Mouse (Mus musculus) kidney, adult 9 months (tissue): ENCODE data around the gene Pank2.
"Not testable (repeated sequence)": the region's sequence is repeated elsewhere in the genome, so short reads cannot be mapped to it uniquely, and the experiment has no call there.

Experiments used
- DNase-seq: peaks from one replicate; pipeline ENCODE4 v3.0.0; 2022

The Pank2 gene

DNA sequence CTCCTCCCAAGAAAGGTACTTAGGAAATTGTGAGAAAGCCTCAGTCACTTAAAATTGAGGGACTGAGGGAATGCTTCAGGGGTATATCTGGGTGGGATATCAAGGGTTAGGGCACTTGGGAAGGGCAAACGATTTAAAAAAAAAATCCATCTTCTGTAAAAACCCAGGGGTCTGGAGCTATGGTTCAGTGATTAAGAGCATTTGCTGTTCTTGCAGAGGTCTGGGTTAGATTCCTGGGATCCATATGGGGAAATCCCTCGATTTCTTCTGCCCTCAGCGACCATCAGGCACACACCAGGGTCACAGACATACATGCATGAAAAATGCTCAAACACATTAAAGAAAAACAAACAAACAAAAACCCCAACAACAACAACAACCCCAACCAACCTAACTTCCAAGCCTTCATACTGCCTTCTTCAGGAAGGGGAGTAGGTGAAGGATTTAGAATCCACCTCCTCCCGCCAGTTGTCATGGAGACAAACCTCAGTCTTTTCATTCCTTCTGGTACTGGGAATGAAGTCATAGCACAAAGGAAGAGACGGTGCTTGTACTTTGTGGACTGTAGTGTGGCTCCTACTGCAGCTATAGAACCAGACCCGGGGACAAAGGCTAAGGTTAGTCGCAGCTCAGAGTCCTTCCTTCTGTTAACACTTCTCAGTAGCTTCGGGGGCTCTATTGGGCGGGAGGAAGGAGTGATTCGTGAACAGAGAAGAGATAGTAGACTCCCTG, 648 bp upstream of the Pank2 start:
- DNase-seq, result no peak

DNA sequence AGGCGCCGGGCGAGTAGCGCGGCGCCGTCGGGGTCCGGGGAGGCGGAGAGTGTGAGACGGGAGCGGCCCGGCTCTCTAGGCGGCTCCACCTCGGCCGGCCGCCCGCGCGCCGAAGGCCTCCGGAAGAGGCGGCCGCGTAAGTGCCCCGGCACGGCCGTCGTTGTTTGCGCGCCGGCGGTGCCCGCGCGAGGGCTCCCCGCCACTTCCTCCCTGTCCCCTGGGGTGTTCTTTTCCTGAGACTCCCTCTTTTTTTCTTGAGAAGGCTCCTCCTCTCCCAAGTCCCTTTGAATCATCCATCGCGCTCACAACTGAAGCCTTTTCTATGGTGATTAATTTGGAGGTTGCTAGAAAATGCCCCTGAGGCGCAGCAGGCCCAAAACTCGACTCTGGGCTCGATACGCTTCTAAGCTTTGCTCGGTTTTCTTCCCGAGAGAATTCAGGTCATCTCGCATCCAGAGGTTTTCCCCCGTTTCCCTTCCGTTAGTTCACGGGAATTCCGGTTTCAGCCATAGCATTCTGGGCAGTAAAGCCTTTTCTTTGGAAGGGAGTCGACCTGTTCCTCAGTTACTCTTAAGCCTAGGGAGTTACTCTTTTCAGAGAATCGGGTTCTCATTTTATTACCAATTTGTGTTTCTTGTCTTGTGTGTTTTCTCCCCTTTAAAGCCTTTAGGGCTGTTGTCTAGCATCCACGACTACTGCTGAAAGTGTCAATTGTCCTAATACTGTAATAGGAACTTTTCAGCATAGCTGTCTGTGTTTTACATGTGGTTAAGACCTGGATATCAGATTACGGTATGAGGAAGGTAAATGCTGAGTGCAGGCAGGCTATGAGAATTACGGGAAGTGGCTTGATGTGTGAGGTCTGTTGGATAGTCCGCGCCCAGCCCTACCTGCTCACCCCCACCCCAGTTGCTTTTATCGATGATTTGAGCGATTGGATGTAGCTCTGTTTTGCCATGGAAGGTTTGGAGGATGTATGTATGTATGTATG, 680 bp downstream of the Pank2 start:
- peak; percentile 19 for DNase-seq

DNA sequence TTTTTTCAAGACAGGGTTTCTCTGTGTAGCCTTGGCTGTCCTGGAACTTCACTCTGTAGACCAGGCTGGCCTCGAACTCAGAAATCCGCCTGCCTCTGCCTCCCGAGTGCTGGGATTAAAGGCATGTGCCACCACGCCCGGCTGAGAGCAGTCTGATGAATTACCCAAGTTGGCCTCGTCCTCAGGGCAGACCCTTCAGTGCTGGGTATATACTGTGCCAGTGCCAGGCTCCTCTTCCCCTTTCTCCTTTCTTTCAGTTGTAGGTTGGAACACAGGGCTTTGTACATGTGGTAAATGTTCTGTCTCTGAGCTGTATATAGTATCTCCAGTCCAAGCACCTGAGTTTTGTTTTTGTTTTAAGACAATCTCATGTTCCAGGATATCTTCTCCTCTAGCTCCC, 1.7 kb downstream of the Pank2 start:
- no peak for DNase-seq

DNA sequence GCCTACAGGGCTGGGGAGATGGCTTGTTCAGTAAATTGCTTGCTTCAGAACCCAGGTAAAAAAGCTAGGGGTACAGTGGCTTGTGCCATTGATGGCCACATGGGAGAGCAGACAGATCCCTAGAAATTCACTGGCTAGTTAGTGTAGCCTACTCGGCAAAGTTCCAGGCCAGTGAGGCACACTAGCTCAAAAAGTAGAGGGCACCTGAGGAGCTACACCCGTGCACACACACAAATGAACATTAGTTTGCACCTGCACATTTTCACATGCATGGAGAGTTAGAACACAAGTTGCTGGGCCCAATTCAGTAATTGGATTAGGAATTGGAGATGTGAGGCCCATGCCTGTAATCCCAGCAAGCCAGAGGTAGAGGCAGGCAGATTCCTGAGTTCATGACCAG, 2.8 kb downstream of the Pank2 start:
- no peak for DNase-seq

DNA sequence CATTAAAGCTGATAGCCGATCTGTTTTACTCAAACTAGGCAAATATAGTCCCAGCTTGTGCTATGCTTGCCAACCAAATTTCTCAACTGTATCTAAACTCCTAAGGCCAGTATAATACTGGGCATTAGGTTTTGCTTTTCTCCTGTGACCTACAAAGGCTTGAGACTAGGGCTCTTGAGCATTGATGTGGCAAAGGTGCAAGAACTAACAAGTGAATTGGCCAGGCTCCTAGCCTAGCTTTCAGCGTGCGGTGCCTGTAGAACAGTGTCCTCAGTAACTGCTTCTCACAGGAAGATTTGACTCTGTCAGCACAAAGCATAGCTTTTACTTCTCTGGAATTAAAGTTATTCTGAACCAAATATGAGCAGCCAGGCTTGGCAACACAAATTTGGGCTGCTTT, 13.2 kb downstream of the Pank2 start:
- no peak for DNase-seq

DNA sequence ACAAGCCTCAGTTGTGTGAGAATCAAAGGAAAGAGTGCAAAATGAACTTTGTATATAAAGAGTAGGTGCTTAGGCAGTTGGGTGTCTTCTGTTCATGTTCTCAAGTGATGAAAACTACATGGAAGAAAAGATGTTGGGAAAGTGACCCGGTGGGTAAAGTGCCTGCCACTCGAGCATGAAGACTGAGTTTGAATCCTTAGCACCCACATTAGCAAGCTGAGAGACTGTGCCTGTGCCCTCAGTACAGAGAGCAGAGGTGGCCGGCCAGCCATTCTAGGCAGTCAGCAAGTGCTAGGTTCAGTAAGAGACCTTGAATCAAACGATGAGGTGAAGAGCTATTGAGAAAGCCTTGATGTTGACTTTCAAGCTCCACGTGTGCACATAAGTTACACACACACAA, 14.4 kb downstream of the Pank2 start:
- DNase-seq, result no peak

DNA sequence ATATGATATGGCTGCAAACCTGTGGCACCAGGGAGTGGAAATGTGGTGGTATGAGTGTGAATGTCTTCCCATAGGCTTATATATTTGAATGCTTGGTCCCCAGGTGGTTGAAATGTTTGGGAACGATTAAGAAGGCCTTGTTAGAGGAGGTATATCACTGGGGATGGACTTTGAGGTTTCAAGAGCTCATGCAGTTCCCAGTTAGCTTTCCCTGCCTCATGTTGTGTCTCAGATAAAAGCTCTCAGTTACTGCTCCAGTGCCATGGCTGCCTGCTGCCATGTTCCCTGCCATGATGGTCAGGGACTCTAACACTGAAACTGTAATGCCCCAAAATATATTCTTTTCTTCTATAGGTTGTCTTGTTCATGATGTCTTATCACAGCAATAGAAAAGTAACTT, 19.3 kb downstream of the Pank2 start:
- DNase-seq, result no peak

DNA sequence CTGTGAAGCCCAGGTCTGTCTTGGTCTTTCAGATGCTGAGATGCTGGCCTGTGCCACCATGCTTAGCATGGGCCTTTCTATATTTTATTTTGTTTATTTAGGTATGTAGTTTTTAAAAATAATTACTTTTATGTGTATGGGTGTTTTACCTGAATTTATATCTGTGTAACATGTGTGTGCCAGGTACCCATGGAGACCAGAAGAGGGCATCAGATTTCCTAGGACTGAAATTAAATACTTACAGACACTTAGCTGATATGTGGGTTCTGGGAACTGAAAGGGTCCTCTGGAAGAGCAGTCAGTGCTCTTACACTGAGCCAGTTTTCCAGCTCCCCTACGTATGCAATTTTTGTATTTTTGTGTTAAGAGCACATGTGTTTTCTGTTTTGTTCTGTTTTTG, 24.0 kb downstream of the Pank2 start:
- no peak for DNase-seq

DNA sequence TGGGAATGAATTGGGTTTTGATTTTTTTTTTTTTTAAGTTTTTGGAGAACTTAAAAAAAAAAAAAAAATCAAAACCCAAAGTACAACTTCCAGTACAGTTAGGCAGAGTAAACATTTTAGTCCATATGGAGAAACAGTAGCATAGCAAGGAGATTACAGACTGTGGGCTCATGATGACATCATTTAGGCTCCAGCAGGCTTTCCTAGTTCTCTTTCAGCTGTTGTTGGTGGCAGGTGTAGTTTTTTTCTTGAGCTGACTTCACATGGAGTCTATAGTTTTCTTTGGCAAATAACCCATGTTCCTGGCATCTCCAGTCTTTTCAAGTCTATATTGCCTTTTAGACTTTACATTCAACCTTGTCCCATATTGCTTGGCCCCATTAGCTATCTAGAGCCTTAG, 28.4 kb downstream of the Pank2 start:
- DNase-seq, result no peak

DNA sequence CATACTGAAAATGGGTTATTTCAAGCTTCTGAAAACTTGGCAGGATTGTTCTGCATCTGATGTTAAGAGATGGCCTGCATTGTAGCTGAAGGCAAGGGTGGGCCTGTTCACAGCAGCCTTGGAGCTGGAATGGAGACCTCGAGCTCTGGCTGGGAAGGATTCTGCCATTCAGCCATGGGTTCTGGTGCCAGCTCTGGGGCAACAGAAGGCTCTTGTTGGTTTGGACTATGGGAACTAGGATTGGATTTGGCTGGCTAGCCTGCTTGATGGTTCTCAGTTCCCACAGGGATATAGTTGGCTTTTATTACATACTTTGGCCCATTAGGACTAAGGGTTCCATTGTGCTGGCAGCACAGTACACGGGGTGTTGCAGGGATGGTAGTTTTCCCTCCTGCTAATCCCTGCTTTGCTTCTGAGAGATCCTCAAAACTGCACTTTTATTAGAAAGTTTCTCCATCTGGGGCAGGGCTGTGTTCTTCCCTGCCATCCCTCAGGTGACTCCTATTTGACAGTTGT, 34.5 kb downstream of the Pank2 start:
- no peak for DNase-seq

DNA sequence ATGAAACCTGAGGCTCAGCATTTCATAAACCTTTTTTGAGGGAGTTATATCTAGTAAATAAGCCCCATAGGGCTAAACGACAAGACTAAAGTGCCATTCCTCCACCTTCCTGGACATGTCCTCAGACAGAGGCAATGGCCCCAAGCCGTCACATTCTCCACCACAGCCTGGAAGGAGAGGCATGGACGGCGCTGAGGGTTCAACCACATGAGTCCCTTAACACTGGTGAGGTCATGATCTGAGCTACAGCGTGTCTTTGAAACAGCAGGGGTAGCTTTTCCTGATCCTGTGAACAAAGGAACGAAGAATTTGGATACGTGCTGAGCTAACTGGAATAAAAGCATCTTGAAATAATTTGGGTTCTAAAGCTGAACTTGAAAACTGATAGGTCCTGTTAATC, 36.4 kb downstream of the Pank2 start:
- DNase-seq, result not testable (repeated sequence)

DNA sequence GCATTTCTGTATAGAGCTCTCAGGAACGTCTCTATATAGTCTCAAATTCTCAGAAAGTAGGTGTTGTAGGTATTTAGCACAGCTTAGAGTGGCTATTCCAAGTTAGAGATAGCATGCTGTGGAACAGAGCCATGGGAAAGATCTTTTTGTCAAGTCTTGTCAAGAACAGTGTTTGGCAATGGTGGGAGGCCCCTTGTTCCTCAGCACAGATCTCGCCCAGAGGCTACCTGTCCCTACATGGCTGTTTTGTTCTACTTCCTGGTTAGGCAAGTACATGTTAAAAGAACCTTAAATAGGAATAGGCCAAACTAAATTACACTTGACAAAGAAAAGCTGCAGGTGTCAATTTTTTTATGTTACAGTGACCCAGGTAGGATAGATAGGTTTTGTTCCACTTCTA, 38.2 kb downstream of the Pank2 start:
- DNase-seq, result no peak

DNA sequence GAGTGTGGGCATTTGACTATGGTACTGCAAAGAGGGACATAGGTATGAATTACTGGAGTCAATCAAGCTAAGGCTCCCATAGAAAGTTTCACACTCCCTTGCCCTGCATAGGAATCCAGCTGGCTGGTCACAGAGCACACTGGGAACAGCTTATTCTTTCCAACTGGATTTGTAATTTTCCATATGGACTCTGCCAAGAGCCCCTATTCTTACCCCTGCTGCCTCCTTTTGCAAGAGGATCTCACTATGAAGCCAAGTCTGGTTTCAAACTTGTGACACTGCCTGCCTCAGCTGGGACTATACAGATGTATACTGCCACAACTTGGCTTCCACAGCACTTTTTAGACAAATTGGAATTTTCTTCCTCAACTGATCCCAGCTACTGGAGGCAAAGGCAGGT, 39.3 kb downstream of the Pank2 start:
- no peak for DNase-seq

DNA sequence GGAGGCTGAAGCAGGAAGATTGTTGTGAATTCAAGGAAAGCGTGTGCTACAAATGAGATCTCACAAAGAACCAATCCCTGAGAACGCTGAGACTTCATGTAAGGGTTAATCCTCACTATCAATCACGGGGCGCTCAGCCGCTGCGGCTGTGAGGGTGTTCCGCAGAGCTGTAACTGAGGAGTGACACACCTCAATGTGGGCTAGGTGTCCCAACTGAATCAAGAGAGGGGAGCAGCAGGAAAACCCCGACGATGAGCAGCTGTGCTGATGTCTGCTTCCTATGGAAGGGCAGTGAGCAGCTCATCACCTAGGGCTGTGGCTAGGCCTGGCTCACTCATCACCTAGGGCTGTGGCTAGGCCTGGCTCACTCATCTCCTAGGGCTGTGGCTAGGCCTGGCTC, 42.2 kb downstream of the Pank2 start:
- DNase-seq, result no peak

DNA sequence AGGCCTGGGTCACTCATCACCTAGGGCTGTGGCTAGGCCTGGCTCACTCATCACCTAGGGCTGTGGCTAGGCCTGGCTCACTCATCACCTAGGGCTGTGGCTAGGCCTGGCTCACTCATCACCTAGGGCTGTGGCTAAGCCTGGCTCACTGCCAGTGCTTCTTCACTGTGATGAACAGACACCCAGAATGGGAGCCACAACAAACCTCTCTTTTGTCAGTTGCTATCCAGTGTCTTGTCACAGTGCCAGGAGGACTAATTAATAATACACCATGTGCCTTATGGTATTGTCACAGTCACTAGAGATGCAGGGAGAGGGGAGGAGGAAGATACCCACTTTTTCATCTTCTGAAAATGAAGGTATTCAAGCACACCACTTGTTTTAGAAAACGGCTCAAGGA, 42.9 kb downstream of the Pank2 start:
- DNase-seq, result not testable (repeated sequence)

DNA sequence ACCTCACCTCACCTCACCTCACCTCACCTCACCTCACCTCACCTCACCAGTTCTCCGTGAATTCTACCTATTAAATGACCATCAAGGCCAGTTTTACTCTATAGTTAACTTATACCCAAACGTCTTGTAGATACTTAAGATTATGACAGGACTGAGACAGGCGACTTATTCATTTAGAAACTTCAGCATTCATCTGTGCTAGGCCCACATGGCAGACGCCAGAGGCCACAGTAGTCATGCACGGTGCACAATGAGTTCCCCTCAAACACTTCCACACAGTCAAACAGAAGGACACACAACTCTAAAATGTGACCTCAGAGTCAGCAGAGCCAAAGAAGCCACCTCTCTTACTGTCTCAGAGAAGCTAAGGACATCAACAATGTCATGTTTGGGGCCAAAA, 45.1 kb downstream of the Pank2 start:
- DNase-seq, result no peak

DNA sequence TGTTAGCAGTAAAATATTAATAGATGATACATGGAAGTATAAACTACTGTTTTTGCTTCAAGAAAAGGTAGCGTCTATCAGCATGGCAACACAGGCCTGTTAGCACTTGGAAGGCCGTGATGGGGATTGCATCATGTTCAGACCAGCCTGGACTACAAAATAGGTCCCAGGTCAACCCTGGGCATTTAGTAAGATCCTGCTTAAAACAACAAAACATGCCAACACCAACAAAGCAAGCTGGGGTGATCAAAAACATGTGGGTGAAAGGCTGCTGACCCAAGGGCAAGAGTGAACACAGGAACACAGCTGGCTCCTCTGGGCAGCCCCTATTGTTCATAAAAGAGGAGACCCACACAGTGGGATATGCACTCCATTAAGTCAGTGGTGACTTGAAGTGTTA, 45.5 kb downstream of the Pank2 start:
- DNase-seq, result no peak

DNA sequence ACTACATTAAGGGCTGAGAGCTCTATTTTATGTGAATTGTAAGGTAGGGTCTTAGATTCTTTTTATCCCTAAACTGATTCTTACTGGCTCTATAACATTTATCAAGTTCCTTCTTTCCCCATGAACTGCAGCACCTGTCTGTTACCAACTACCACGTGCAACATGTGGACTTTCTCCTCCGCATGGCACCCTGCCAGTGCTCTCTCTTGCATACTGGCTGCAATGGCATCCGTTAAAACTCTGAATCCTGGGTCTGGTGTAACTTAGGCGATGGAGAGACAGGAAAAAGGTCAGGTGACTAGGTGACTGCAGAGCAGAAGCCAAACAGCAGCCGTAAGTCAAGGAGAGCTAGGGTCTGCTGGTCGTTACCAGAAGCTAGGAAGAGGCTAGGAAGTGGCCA, 47.0 kb downstream of the Pank2 start:
- DNase-seq, result peak; percentile 76

DNA sequence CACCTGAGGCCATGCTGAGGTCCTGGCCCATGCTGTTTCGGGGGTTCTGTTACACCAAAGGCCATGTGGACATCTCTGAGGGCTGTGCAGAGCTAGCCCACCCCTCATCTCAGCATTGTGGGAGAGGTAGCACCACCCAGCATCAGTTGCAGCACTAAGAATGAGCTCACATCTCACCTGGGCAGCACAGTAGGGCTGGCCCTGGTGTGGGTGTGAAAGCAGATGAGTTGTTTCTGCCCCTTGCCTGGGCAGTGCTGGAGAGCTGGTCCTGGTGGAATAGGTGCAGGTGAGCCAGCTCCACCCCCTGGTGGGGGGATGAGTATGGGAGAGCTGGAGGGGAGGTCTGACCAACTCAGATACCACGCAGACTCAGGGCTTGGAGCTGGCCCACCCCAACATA, 53.9 kb downstream of the Pank2 start:
- DNase-seq, result no peak

DNA sequence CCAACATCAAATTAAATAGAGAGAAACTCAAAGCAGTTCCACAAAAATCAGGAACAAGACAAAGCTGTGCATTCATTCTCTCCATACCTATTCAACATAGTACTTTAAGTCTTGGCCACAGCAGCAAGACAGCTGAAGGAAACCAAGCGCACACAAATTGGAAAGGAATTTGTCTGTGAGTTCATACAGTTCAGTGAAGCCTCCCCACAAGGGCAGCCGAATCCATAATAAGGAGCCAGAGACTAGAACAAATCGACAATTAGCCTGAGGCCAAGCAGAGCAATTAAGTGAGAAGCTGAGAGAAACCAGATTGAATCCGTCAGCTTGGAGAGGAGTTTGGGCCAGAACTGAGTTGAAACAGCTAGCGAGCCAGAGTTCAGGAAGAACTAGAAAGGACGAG, 57.1 kb downstream of the Pank2 start:
- DNase-seq, result no peak

DNA sequence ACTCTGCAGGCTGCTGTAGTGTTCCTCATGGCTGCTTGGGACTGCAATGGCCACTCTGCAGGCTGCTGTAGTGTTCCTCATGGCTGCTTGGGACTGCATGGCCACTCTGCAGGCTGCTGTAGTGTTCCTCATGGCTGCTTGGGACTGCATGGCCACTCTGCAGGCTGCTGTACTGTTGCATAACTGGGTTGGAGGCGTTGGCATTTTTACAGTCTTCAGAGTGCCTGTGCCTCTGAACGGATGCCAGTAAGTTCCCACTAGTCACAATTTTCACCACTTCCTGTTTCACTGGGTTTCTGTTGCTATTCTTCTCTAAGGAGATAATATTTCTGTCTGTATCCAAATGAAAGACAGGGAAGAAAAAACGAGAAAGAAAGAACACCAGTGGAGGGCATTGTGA, 58.9 kb downstream of the Pank2 start:
- DNase-seq, result peak; percentile 62

DNA sequence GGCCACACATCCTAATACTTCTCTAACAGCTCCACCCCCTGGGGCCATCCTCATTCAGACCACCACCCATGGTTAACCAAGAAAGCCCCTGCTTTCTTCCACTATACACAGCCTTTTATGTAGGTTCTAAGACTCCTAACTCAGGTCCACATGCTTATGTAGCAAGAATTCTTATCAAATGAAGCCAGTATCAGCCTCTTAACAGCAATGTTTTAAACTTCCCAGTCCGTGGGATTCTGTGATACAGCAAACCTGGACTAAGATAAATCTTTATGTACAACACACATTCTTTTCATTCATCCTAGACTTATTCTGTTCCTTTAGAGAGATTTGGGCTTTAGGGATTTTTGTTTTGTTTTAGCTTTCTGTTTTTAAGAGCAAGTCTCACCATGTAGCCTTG, 61.4 kb downstream of the Pank2 start:
- no peak for DNase-seq

DNA sequence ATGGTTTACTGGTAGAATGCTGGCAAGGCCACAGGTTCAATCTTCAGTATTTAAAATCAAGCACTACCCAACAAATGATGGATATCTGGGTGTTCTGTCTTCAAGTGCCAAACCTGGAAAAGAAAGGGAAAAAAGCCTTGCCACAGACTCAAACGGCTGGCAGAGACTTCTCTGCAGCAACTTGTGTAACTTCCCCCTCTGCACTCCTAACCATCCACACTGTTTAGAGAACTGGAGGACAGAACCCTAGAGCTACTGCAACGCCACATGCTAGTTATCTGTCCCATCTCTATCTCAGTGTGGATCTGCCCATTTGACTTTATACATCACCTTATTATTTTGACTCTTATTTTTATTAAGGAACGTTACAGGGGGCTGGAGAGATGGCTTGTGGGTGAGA, 63.7 kb downstream of the Pank2 start:
- DNase-seq, result no peak

DNA sequence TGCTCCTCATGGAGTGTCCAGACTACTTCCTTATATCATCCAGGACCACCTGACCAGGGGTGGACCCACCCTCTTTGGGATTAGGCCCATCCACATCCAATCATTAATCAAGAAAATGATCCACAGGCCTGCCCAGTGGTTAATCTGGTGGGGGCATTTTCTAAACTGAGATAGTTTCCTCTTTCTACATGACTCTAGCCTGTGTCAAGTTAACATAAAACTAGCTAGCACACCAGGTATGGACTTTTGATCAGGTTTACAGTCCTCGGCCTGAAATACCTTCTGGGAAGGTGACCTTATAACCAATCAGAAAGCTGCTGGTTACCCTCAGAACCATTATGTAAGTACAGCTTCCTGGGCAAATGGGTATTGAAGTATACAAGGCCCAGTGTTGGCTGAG, 66.7 kb downstream of the Pank2 start:
- DNase-seq, result peak; percentile 83
